Mouse (Mus musculus): ENCODE measurements around the gene Elavl2.

Gene Elavl2

DNA sequence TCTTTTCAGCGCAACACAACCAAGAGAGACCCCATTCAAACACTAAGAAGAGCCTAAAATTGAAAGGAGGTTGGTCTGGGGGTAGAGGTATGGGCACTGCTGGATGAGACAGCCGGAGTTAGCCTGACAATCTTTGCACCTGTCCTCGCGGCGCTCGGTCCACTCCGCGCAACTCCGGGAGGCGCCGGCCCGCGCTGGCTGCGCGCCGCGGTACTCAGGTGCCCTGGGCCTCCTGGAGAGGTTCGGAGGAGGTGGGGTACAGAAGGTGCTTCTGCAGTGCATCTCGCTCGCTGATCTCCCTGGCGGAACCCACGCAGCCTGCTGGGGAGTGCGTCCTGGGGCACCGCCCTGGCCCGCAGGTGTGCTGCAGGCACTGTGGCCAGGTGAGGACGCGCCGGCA, at the start of gene Elavl2:
Gene Elavl2, minus strand, starts transcription at position 363 of the 400 bp plus-strand sequence.
- no peak for DNase-seq (ENCODE audit: low read depth)

DNA sequence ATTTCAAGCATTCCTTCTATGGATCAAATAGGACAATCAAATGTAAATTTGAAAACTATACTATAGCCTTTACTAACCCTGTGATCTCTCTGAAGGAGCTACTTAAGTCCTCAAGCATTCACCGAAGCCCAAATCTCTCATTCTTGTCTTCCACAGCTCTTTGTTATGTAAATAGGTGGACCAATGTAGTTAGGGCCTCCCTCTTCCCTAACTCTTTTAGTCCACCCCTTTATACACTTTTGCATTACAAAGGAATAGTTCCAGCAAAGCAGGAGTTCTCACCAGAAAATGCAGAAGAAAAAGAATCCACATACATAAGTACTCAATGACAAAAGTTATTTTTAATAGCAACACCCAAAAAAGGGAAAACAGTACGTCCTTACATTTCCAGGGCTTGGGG, 47.3 kb upstream of the Elavl2 start:
- no peak for DNase-seq (ENCODE audit: low read depth)

DNA sequence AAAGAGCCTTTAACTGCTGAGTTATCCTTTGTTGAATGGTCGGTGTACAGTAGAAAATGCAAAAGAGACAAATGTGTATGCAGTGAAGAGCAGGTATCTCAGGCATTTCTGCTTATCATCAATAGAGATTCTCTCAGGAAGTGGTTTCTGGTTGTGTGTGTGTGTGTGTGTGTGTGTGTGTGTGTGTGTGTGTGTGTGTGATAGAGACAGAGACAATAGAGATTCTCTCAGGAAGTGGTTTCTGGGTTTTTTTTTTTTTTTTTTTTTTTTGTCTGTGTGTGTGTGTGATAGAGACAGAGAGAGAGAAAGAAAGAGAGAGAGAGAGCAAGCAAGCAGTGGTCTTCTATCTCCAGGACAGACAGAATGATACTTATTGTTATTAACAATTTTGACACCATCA, 15.0 kb upstream of the Elavl2 start:
- DNase-seq (ENCODE audit: low read depth), result no peak

DNA sequence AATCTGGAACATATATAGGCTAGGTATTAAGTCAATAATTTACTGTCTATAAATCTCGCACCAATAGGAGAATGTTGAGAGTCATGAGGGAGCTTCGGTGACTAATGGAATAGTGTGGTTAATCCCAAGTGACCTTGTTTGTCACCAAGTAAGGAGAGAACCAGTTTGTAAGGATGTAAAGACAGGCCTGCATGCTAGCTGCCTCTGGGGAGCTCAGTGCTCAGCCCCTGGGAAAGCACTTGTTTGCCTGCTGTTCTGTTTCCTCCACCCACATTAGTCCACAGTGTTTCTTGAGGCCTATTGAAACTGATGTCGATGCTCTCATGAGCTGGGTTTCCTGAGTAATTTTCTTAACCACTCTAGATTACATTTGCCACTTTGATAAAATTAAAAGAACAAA, 4.5 kb upstream of the Elavl2 start:
- DNase-seq (ENCODE audit: low read depth), result no peak

DNA sequence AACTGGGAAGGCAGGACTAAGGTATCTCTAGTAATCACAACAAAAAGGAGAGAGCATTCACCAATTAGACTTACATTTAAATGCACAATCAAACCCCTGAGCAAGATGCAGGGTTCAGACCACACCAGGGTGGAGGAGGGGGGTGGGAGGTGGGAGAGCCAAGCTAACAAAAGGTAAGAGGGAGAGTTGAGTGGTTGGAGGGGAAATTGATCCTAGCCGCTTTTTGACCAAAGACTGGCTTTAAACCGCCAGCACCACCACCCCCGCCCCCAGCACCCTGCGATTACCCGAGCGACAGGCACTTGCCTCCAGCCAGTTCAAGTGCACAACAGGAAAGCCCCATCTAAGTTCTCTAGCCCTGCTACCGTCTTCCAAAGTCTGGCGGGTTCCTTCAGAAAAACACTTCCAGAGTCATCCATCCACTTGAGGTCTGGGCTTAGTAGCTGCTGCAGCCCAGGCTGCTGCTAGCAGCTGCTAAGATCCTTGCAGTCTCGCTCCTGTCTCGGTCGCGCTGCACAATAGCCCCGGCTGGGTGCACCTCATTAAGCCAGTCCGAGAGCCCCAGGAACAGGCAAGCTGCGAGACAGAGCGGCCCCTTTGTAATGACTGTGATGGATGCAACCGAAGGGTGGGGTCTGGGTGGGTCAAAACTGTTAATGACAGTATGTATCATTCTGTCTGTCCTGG, 932 bp downstream of the Elavl2 start:
- no peak for DNase-seq (ENCODE audit: low read depth)

DNA sequence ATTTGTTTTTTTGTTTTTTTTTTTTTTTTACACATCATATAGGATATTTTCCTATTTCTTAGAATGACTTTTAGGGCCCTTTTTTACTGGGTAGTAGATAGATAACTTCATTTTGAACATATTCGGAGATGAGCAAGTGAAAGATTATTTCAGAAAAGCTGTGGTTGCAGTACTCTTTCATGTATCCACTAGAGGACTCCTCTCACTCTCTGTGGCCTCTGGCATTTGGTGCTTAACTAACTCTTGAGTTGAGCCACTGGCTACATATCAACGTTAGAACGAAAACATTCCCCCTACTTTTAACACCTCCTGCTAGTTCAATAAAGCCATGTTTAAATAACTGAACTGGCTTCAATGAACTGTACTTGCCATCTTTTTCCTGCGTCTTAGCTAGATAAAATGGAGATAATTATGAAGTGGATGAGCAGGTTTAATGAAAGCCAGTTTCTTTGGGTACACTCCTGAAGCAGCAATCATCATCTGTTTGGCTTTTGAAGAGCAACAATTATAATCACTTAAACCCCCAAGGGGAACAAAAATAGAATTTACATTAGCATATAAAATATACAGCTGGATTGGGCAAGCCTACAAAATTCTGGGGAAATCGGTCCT, 8.5 kb downstream of the Elavl2 start:
- no peak for DNase-seq (ENCODE audit: low read depth)

DNA sequence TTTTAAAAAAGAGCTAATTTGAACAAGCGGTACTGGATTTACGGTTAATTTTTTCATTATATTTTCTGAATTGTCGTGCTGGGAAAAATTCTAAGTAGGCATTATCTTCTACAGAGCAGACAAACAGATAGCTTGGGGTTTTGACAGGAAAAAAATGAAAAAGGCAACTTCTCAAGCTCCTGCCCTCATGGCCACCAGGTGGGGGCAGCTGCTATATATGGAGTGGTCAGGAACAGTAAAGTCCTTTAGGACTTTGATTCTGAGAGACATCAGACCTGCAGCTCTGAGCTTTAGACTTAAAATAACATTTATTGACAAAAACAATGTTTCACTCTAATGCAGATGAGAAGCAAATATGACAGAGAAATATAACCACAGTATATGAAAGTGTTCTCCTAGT, 12.9 kb downstream of the Elavl2 start:
- DNase-seq (ENCODE audit: low read depth), result no peak

DNA sequence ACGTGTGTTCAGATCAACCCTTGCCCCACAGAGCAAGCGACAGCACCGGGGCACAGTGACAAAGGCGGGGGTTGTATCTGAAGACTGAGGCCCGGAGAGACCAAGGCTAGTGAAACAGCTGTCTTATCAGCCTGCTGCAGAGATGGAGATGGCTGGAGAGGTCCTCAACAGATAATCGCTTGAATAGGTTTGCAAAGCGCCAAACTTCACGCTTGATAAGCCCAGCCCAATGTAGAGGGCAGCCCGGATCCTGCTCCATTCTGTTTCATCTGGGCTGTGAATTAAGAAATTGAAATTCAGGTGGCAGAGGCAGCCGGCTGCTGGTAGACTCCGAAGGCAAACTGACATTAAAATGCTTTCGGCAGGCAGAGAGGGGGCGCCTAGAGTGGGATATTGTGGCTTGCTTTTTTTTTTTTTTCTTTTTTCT, 19.4 kb downstream of the Elavl2 start:
- DNase-seq (ENCODE audit: low read depth), result no peak

DNA sequence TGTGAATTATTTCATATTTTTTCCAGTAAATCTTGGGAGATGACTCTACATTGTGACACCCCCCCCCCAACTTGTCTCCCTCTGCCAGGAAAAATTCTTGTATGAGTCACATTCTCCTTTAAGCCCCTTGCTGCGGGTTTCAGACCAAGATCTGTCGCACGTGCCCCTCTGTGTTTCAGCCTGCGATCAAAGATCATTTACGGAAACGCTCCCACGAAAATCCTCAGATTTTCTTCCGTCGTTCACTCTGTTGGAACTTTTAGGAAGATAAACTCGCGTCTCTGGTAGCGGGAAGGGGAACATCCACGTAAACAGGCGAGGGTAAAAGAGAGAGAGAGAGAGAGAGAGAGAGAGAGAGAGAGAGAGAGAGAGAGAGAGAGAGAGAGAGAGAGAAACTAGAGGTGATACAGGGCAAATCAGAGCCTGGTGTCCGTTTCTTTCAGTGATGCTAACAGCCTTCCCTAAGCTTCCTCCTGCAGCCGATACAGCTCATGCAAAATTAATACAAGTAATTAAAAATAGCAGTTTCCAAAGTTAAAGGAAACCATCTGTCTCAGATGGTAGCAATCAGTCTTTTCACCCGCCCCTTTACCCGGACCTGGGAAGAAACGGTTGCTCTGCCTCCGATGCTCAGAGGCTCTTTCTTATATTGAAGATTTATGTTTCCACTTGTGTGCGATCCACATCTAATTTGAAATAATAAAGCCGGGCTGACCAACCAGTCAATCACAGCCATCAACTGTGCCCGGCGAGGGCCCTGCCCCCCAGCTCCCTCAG, 20.1 kb downstream of the Elavl2 start:
- no peak for DNase-seq (ENCODE audit: low read depth)

DNA sequence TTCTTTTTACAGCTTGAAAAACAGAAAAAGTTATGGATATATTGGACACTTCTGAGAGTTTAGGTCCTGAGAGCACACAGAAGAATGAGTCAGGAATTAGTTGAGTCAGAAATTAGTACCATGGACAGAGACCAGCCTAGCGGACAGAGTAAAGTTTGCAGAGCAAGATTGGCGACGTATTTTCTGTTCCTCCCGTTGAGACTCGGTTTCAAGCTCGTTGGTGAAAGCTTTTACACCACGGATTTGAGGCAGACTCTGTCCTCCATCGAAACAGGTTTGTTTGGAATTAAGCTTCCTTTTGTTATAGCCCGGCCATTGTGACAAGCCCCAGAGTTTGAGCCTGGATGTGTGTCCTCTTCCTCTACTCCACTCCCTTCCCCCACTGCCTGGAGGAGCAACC, 21.0 kb downstream of the Elavl2 start:
- DNase-seq (ENCODE audit: low read depth), result no peak

DNA sequence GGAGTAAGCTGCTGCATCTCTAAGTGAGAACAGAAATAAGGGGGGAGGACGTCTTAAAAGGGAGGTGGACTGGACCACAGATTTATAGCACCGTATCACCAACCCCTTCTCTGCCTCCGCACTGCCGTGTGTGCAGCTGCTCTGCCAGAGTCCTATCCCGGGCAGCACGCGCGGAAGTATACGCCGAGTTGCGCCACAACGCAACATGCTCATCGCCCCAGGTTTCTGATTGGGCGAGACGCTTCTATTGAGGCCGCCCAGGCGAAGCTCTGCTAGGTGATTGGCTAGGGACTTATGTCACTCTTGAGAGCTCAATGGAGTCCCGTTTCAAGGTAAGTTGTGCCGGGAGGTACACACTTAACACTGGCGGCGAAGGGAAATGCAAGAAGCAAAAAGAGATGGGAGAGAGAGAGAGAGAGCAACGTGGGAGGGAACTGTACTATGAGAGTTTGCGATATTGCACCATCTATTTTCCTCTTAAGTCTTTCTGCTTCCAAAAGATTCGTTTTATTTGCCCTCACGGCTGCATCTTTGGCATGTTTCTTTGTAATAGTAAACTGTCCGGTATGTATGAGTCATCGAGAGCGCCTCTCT, 24.2 kb downstream of the Elavl2 start:
- DNase-seq (ENCODE audit: low read depth), result peak; percentile 64

DNA sequence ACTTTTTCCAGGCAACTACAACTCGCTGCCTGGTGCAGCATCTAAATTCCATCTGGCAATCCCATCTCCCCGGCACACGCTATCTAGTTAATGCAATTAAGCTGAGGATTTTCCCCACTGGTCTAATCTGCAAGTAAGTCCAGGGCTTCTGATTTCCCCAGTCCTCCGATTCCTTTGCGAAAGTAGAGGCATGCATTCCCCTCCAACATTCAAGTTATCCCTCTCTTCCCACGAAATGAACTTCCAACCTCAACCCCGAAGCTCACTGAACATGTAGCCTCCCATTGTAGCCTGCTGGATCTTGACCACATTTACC, 25.3 kb downstream of the Elavl2 start:
- no peak for DNase-seq (ENCODE audit: low read depth)

DNA sequence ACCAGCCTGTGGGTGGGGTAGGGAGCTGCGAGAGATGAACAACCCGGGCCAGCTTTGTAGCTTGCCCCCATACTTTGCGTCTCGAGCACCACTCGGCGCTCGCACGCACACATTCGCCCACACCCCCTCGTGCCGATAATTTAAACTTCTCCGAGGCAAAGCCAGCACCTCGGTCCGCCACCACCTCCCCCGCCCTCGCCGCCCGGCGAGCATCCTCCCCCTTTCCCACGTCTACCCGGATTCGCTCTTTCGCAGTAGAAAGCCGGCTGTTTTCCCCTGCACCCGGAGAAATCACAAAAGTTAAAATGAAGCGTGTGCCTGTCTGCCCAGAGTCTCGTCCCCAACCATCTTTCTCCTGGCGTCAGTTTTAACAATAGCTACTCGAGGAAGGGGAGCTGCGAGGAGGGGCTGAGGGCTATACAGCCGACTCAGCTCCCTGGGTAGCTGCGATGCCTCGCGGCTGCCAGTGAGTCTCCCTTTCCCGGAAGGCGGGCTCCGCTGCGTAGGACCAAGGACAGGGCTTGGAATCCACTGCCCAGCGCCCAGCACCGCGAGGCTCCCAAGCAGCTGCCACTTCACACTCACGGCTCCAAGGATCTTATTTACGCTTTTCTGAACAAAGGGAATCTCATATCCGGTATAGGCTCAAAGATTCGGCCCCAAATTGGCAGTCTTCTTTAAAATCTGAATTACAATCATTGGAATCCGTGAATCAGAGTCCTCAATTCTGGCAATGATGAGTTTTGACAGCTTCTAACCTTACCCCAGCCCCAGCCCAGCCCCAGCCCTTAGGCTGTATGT, 25.8 kb downstream of the Elavl2 start:
- DNase-seq (ENCODE audit: low read depth), result no peak

DNA sequence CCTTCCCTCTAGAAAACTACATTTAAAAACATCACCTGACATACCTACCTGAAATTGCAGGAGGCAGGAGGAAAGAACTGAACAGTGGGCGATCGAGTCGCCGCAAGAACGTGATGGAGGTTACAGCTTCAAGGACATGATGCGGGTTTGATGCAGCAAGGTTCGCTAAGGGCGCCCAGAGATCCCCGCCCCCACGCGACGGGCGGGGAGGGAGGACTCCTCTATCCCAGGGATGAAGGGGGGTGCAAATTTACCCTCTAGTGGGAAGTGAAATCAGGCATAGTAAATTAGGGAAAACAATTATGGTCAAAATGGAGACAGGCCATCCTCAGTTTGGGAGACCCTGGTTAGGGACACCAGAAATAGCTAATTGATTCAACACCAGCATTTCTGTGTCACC, 27.7 kb downstream of the Elavl2 start:
- DNase-seq (ENCODE audit: low read depth), result no peak

DNA sequence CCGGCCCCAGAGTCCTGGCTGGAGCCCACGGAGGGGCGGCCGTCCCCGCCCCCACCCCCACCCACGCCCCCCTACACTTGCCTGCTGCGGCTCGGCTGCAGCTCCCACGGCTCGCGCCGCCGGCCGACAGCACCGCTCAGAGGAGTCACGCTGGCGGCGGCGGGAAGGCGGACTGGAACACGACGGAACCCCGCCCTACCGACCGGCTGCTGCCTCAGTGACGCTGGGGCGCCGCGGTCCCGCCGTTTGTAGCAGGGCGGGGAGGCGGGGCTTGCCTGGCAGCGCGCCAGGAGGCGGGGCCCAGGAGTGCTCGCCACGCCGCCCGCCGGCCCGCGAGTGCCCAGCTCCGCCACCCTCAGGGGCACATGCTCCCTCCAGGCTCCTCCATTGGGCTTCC, 28.8 kb downstream of the Elavl2 start:
- DNase-seq (ENCODE audit: low read depth), result no peak

DNA sequence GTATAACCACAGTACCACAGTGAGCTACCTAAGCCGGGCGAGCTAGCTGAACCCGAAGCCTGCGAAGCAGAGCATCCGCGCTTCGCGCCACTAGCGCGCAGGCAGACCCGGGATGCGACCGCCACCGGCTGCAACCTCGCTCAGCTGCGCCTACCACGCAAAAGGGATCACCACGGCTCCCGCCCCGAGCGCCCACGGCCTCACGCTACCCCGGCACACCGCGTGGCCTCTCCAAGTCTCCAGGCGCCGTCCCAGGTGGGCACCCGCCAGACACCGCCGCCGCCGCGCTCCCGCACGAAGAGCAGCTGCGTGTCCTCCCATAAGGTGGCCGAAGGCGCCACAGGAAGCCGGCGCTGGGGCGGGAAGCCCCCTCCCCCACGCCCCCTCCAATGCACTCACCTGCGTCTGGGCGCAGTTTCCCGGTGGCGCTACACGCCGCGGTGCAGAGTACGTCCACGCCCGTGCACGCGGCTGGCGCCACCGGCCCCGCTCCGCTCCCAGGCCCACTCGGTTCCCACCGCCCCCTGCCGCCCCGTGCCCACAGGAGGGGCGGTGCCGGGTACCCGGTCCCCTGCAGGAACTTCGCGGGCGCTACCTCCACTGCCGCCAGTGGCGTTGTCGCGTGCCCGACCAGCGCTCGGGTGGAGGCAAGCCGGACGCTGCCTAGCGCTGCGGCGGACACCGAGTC, 29.3 kb downstream of the Elavl2 start:
- DNase-seq (ENCODE audit: low read depth), result no peak

DNA sequence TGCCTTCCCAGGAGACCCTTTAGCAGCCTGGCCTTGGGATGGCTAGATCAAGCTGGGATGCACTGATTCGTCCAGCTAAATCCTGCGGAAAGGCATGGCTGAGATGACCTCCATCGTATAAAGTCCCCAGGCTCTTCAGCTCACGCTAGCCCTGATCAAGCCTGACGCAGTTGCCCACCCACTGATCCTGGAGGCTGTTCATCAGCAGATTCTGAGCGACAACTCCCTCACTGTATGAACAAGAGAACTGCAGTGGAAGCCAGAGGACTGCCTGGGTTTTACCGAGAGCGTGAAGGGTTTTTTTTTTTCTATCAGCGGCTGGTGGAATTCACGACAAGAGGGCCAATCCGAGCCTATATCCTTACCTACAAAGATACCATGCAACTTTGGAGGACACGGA, 35.3 kb downstream of the Elavl2 start:
- DNase-seq (ENCODE audit: low read depth), result no peak

DNA sequence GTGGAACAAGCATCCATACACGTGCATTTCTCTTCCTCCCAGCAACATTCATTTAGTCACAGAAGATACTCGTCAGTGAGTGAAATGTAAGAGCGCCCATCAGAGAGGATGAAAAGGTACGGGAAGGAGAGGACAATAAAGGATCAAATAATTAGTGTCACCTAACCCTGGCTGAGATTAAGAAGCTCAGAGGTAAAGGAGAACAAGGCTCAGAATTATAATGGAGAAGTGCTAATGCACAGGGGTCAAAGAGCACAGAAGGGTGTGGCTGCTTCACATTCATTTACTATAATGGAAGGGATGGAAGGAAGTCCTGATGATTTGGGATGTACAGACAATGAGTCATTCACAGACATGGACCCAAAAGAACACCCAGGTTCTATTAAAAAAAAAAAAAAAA, 36.6 kb downstream of the Elavl2 start:
- DNase-seq (ENCODE audit: low read depth), result no peak

DNA sequence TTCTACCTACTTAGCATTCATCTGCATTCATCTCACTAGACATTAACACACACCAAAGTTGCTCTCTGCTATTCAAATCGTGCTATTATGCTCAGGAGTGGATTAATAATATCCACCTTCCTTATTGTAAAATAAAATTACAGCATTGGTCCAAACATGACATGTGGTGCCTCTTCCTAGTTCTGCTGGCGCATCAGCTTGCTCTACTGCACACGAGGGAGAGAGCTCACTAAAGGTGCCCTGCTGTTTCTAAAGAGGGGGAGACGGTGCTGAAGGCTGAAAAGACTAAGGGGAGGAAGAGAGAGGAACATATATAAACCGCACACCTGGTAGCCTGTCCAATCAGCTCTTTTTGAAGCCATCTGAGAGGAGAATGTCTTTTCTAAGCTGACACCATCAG, 38.1 kb downstream of the Elavl2 start:
- DNase-seq (ENCODE audit: low read depth), result no peak

DNA sequence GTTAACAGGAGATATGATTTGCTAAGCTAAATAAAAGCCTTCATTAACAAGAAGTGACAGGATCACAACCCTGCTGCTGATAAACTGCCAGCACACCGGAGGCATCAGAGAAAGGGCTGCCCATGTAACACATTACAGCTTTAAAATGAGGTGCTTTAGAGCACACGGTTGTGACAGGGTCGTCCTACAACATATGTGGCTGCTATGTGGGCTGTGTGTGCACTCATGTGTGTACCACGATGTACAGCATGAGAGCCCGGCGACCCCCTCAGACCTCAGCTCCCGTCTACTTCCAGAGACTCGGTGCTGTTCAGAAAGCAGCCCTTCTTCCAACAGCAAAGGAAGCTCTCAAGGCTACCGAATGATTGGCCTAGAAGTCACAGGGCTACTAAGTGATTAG, 47.4 kb downstream of the Elavl2 start:
- DNase-seq (ENCODE audit: low read depth), result no peak

DNA sequence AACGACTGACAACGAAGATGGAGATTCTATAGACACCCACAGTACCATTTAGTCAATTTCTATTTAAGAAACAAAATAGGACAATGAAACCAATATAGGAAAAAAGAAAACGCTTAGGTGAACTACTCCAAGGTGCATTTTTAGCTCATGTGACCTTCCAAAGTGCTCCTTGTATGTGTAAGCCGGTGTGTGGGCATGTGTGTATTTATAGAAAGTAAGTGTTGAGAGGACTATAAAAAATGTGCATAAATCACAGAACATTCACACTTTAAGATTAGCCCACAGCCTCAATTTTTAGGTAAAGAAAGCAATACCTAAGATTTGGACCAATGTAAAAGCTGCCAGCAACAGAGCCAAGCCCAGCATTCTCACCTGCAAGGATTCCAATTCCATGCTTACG, 51.0 kb downstream of the Elavl2 start:
- no peak for DNase-seq (ENCODE audit: low read depth)

DNA sequence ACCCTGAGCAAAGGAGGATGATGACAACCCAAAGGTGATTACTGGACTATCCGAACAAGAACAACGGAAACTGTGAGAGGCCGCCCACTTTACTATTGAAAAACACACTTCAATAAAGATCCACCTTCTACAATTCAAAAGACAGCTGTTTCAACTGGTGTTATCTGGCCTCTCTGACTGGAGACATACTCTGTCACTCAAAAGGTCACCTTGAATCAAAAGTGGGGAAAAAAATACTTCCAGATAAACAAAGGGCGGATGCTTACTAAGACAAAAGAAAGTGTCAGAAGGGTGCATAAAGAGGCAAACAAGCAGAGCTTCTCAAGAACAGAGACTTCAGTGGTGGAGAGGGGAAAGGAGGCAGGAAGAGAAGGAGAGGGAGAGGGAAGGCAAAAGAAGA, 66.4 kb downstream of the Elavl2 start:
- DNase-seq (ENCODE audit: low read depth), result no peak

Data from c-Kit-positive CD71-negative TER-119-negative erythroid progenitor cells, embryonic 14.5 days (primary cell).